In genomic region chr9:119478345-119478744, GRCm38 (mm10) we compare ENCODE assay signal across 15 mouse cellular contexts. TPM values are rescaled to one million over a fixed set of nuclear protein-coding genes. Genes with fewer than 3 reads are reported as not detected.
DNase-seq lines count a peak whose midpoint lies in the region; ATAC-seq and TF ChIP-seq lines count a peak whose summit lies in the region.
"Had no signal": no experiment of that assay in that cellular context is flagged by ENCODE, and none has a peak within 500 bp of the region (broad histone marks: within the 10 kb centered on the region; RNA-seq: fewer than 3 reads in every experiment).

No protein-coding gene starts in this region.

- WGBS in heart, embryonic 10.5 days, result 84% methylated on average over 11 of the region's 11 CpGs
- WGBS in midbrain, postnatal 0 days, result 61% methylated on average over 11 of the region's 11 CpGs
- WGBS in midbrain, embryonic 14.5 days, result 79% methylated on average over 11 of the region's 11 CpGs
- 82% methylated on average over 11 of the region's 11 CpGs for WGBS in limb, embryonic 10.5 days

- no peak for ATAC-seq in midbrain, postnatal 0 days (ENCODE audit: low FRiP score)
- ATAC-seq in midbrain, embryonic 14.5 days (ENCODE audit: low FRiP score, low TSS enrichment), result no peak
- no peak for ATAC-seq in CD4-positive, CD25-positive, alpha-beta regulatory T cell, adult 4 months
- ATAC-seq: activated CD4-positive, CD25-positive, alpha-beta regulatory T cell, adult 4 months had no signal

- TF ChIP-seq CTCF in midbrain, postnatal 0 days (IDR thresholded peaks at IDR 0.05), result no peak

- H3K9me3 ChIP-seq in heart, embryonic 10.5 days, result no peaks in the 10 kb centered on the region
- no peaks in the 10 kb centered on the region for H3K9me3 ChIP-seq in midbrain, postnatal 0 days (ENCODE audit: low read length)
- H3K9me3 ChIP-seq in midbrain, embryonic 14.5 days (ENCODE audit: control insufficient read depth, low read length), result no peaks in the 10 kb centered on the region
- no peaks in the 10 kb centered on the region for H3K9me3 ChIP-seq in limb, embryonic 10.5 days (replicated peaks)
- H3K9me3 ChIP-seq: hindbrain, embryonic 10.5 days had no signal

- peak; percentile 56 to 62 for DNase-seq in cerebellum, postnatal 14 days
- no peak for DNase-seq in cerebellum, adult 9-11 months
- no peak for DNase-seq in heart, embryonic 10.5 days (ENCODE audit: low spot score)
- DNase-seq in heart, postnatal 25 days (ENCODE audit: low spot score), result no peak
- DNase-seq in midbrain, postnatal 0 days (ENCODE audit: low spot score), result peak; percentile 41
- no peak for DNase-seq in midbrain, embryonic 14.5 days
- no peak for DNase-seq in limb, embryonic 10.5 days (ENCODE audit: low spot score)
- DNase-seq: B cell, adult 2 months; thymus, postnatal 25 days had no signal

- peak overlapping the region; percentile 76; the same call in 1 of the 2 replicates for H3K27ac ChIP-seq in heart, embryonic 10.5 days
- H3K27ac ChIP-seq in midbrain, postnatal 0 days (ENCODE audit: low read depth, low read length), result no peak overlapping the region
- no peak overlapping the region for H3K27ac ChIP-seq in midbrain, embryonic 14.5 days (replicated peaks; ENCODE audit: low read depth, low read length)
- H3K27ac ChIP-seq in limb, embryonic 10.5 days, result peak overlapping the region; percentile 68; the same call in 1 of the 2 replicates
- H3K27ac ChIP-seq: hindbrain, embryonic 10.5 days; kidney, postnatal 0 days; left cerebral cortex, adult 2 months had no signal

- H3K9ac ChIP-seq in midbrain, postnatal 0 days (replicated peaks; ENCODE audit: low read length, poor library complexity, severe bottlenecking), result no peak overlapping the region
- no peak overlapping the region for H3K9ac ChIP-seq in midbrain, embryonic 14.5 days (replicated peaks; ENCODE audit: low read length)

- peaks cover 20% of the 10 kb centered on the region for H3K27me3 ChIP-seq in heart, embryonic 10.5 days (ENCODE audit: insufficient read depth, poor library complexity, severe bottlenecking)
- H3K27me3 ChIP-seq in midbrain, postnatal 0 days (ENCODE audit: insufficient read depth, low read length), result no peaks in the 10 kb centered on the region
- H3K27me3 ChIP-seq in midbrain, embryonic 14.5 days (ENCODE audit: control insufficient read depth, insufficient read depth, low read length), result no peaks in the 10 kb centered on the region
- H3K27me3 ChIP-seq in limb, embryonic 10.5 days (ENCODE audit: low read depth, poor library complexity, severe bottlenecking), result no peaks in the 10 kb centered on the region

- H3K36me3 ChIP-seq in heart, embryonic 10.5 days, result no peaks in the 10 kb centered on the region
- no peaks in the 10 kb centered on the region for H3K36me3 ChIP-seq in midbrain, postnatal 0 days (ENCODE audit: insufficient read depth, low read length)
- no peaks in the 10 kb centered on the region for H3K36me3 ChIP-seq in midbrain, embryonic 14.5 days (ENCODE audit: control insufficient read depth, insufficient read depth, low read length)
- H3K36me3 ChIP-seq in limb, embryonic 10.5 days, result no peaks in the 10 kb centered on the region
- H3K36me3 ChIP-seq: hindbrain, embryonic 10.5 days had no signal

- intact Hi-C loops in heart, postnatal 25 days (cut with DNase I), result no loop called here

- no peak overlapping the region for H3K4me2 ChIP-seq in midbrain, postnatal 0 days (ENCODE audit: low read depth, low read length, poor library complexity, severe bottlenecking)
- H3K4me2 ChIP-seq in midbrain, embryonic 14.5 days (ENCODE audit: low read length), result no peak overlapping the region
- H3K4me2 ChIP-seq: liver, embryonic 11.5 days had no signal

- no peak overlapping the region for H3K4me3 ChIP-seq in heart, embryonic 10.5 days
- no peak overlapping the region for H3K4me3 ChIP-seq in midbrain, postnatal 0 days (ENCODE audit: low read depth, low read length)
- H3K4me3 ChIP-seq in midbrain, embryonic 14.5 days (replicated peaks; ENCODE audit: low read depth, low read length), result no peak overlapping the region
- no peak overlapping the region for H3K4me3 ChIP-seq in limb, embryonic 10.5 days
- H3K4me3 ChIP-seq: hindbrain, embryonic 10.5 days; left cerebral cortex, adult 2 months had no signal

- peaks cover 58% of the 10 kb centered on the region for H3K4me1 ChIP-seq in heart, embryonic 10.5 days
- no peaks in the 10 kb centered on the region for H3K4me1 ChIP-seq in midbrain, postnatal 0 days (ENCODE audit: insufficient read depth, low read length)
- no peaks in the 10 kb centered on the region for H3K4me1 ChIP-seq in midbrain, embryonic 14.5 days (ENCODE audit: control insufficient read depth, insufficient read depth, low read length)
- H3K4me1 ChIP-seq in limb, embryonic 10.5 days, result peaks cover 40% of the 10 kb centered on the region

RNA-seq across cellular contexts. Expression of gene Exog, which starts 33.6 kb away (rescaled TPM):
- polyA plus RNA-seq in heart, embryonic 10.5 days (2016; fragmentation: Nextera tagmentation; extraction: Ambion mirVana), result 16.2 and 25.0 TPM in 2 replicates
- 1 to 10 TPM; 2.4 to 2.5 TPM for total RNA-seq in heart, postnatal 25 days (2021)
- total RNA-seq in midbrain, postnatal 0 days (2014; rRNA removed), result 26.0 and 29.2 TPM in 2 replicates
- 36.8 and 38.0 TPM in 2 replicates for polyA plus RNA-seq in midbrain, postnatal 0 days (2015; fragmentation: Nextera tagmentation; extraction: Ambion mirVana)
- polyA plus RNA-seq in midbrain, embryonic 14.5 days (2014; fragmentation: Nextera tagmentation; extraction: Ambion mirVana), result 51.2 and 56.0 TPM in 2 replicates
- polyA plus RNA-seq in limb, embryonic 10.5 days (2016; fragmentation: Nextera tagmentation; extraction: Ambion mirVana), result 39.7 and 44.6 TPM in 2 replicates
- polyA plus RNA-seq in CD4-positive, CD25-positive, alpha-beta regulatory T cell, adult 4 months (2017; shearing (Covaris generic)), result 10 to 100 TPM; 12.6 to 16.2 TPM

Comparison
In these comparisons a context has a peak if more than half of its experiments do, and no peak if none do; other contexts are left out.
1. DNase-seq: peak in cerebellum, postnatal 14 days (2 of 2) and midbrain, postnatal 0 days (single experiment); none in cerebellum, adult 9-11 months (single experiment), heart, embryonic 10.5 days (single experiment), heart, postnatal 25 days (single experiment), midbrain, embryonic 14.5 days (single experiment) and limb, embryonic 10.5 days (single experiment).
2. H3K27ac ChIP-seq: peak in heart, embryonic 10.5 days (single experiment) and limb, embryonic 10.5 days (single experiment); none in midbrain, postnatal 0 days (single experiment) and midbrain, embryonic 14.5 days (single experiment).